Mouse (Mus musculus): Measurements from ENCODE around the gene Ccdc43.

Gene Ccdc43

GRCm38 (mm10) chr11:102697338-102698017, at the start of gene Ccdc43:
TSS of gene Ccdc43 (minus strand) at chr11:102697782.
- WGBS = 0% methylated on average over 49 of the region's 49 CpGs

- WGBS = 94% methylated on average over 3 of the region's 3 CpGs
Measured at GRCm38 (mm10) chr11:102744746-102745145, 47.2 kb upstream of the Ccdc43 start.

GRCm38 (mm10) chr11:102742843-102743242, 45.3 kb upstream of the Ccdc43 start:
- 89% methylated on average over 5 of the region's 5 CpGs for whole genome bisulfite sequencing

GRCm38 (mm10) chr11:102742066-102742465, 44.5 kb upstream of the Ccdc43 start:
- WGBS = 65% methylated on average over 7 of the region's 7 CpGs

- WGBS = 30% methylated on average over 22 of the region's 22 CpGs
Measured at GRCm38 (mm10) chr11:102741129-102741950, 43.8 kb upstream of the Ccdc43 start.

- 71% methylated on average over 11 of the region's 11 CpGs for WGBS
Measured at GRCm38 (mm10) chr11:102740634-102741033, 43.1 kb upstream of the Ccdc43 start.

GRCm38 (mm10) chr11:102739278-102739966, 41.8 kb upstream of the Ccdc43 start:
- WGBS = 7% methylated on average over 20 of the region's 20 CpGs

- WGBS = 90% methylated on average over 3 of the region's 3 CpGs
Measured at GRCm38 (mm10) chr11:102738046-102738445, 40.5 kb upstream of the Ccdc43 start.

GRCm38 (mm10) chr11:102734961-102735360, 37.4 kb upstream of the Ccdc43 start:
- 91% methylated on average over 6 of the region's 6 CpGs for WGBS

GRCm38 (mm10) chr11:102733146-102733545, 35.6 kb upstream of the Ccdc43 start:
- 74% methylated on average over 5 of the region's 5 CpGs for whole genome bisulfite sequencing

- 71% methylated on average over 6 of the region's 6 CpGs for WGBS
Measured at GRCm38 (mm10) chr11:102731366-102731765, 33.8 kb upstream of the Ccdc43 start.

- WGBS = 74% methylated on average over 3 of the region's 3 CpGs
Measured at GRCm38 (mm10) chr11:102729835-102730234, 32.3 kb upstream of the Ccdc43 start.

- WGBS = 40% methylated on average over 7 of the region's 7 CpGs
Measured at GRCm38 (mm10) chr11:102728614-102729013, 31.0 kb upstream of the Ccdc43 start.

- 34% methylated on average over 3 of the region's 3 CpGs for WGBS
Measured at GRCm38 (mm10) chr11:102725574-102725973, 28.0 kb upstream of the Ccdc43 start.

GRCm38 (mm10) chr11:102716135-102716534, 18.6 kb upstream of the Ccdc43 start:
- 46% methylated on average over 7 of the region's 7 CpGs for WGBS

GRCm38 (mm10) chr11:102714578-102714977, 17.0 kb upstream of the Ccdc43 start:
- WGBS = 84% methylated on average over 2 of the region's 2 CpGs

GRCm38 (mm10) chr11:102712411-102712810, 14.8 kb upstream of the Ccdc43 start:
- 92% methylated on average over 4 of the region's 4 CpGs for WGBS

- 93% methylated on average over 6 of the region's 6 CpGs for WGBS
Measured at GRCm38 (mm10) chr11:102702206-102702605, 4.6 kb upstream of the Ccdc43 start.

GRCm38 (mm10) chr11:102698018-102698476, 465 bp upstream of the Ccdc43 start:
- 12% methylated on average over 9 of the region's 9 CpGs for WGBS

GRCm38 (mm10) chr11:102695289-102695688, 2.3 kb downstream of the Ccdc43 start:
- WGBS = 55% methylated on average over 7 of the region's 7 CpGs

GRCm38 (mm10) chr11:102690162-102690561, 7.4 kb downstream of the Ccdc43 start:
- 49% methylated on average over 6 of the region's 6 CpGs for WGBS
